Mouse (Mus musculus) forebrain, embryonic 12.5 days (tissue): Measurements from ENCODE around the gene 4930402F06Rik. TPM values are rescaled to one million over a fixed set of nuclear protein-coding genes. Genes with fewer than 3 reads are reported as not detected.

Source experiments
- ATAC-seq: fragments of 200-750 bp; cut with Nextera tagmentation; 2 replicates; pipeline ENCODE4 v1.8.0; 2017; ENCODE audit warnings: moderate TSS enrichment; ENCODE audit not compliant: low FRiP score
- H3K27ac ChIP-seq: fragments of 300-500 bp; sonication (generic); 2 replicates; pipeline ENCODE4 v1.5.1; 2016; ENCODE audit warnings: mild to moderate bottlenecking
- H3K27me3 ChIP-seq: fragments of 300-500 bp; sonication (generic); 2 replicates; pipeline ENCODE4 v1.6.1; 2016; ENCODE audit warnings: mild to moderate bottlenecking
- H3K36me3 ChIP-seq: fragments of 300-500 bp; sonication (generic); replicated peaks from 2 replicates; pipeline ENCODE4 v1.6.1; 2016; ENCODE audit warnings: mild to moderate bottlenecking
- H3K4me1 ChIP-seq: fragments of 300-500 bp; sonication (generic); 2 replicates; pipeline ENCODE4 v1.6.1; 2016
- H3K4me2 ChIP-seq: fragments of 300-500 bp; sonication (generic); 2 replicates; pipeline ENCODE4 v1.6.1; 2016; ENCODE audit warnings: mild to moderate bottlenecking, moderate library complexity
- H3K4me3 ChIP-seq: fragments of 300-500 bp; sonication (generic); replicated peaks from 2 replicates; pipeline ENCODE4 v1.5.1; 2016; ENCODE audit warnings: mild to moderate bottlenecking
- H3K9ac ChIP-seq: fragments of 300-500 bp; sonication (generic); 2 replicates; pipeline ENCODE4 v1.6.1; 2016; ENCODE audit warnings: mild to moderate bottlenecking
- H3K9me3 ChIP-seq: fragments of 300-500 bp; sonication (generic); 2 replicates; pipeline ENCODE4 v1.6.1; 2016
- WGBS: fragments of 180-500 bp; shearing (Covaris S2); methylation state at CpG from one replicate; pipeline ENCODE4 v1.1.7; 2016; 5-methylcytosine and 5-hydroxymethylcytosine counted together
- polyA plus RNA-seq: library from polyadenylated mRNA; unstranded; fragments of >200 nt; fragmentation: Nextera tagmentation; extraction: Ambion mirVana; gene quantifications from 2 replicates; pipeline ENCODE4 v1.2.1, GENCODE M21; 2016

The 4930402F06Rik gene
- polyA plus RNA-seq, 1 experiment from 2014 or later, result not detected

DNA sequence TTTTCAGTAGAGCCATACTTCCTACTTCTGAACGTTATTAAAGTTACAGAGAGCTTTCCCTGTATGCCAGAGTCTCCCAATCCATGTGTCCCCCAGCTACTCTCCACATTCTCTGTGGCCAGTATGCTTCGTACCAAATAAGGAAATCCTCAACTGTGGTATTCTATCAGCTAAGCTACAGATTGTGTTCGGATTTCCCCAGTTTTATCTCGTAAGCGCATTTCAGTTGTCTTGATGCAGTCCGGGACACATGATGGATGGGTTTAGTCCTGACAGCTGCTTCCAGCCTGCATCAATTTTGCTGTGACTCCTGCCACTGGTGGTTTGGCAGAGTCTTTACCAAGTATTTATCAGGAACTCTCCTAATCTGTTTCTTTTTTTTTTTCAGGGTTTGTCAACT lies 19.4 kb downstream of the 4930402F06Rik start:
- Histone ChIP-seq H3K9me3 (no peaks in the 10 kb centered on the region), H3K27me3 (no peaks in the 10 kb centered on the region), H3K9ac (no peak overlapping the region), H3K4me3 (no peak overlapping the region), H3K27ac (no peak overlapping the region), H3K36me3 (no peaks in the 10 kb centered on the region), H3K4me2 (no peak overlapping the region), H3K4me1 (no peaks in the 10 kb centered on the region)
- ATAC-seq, result no peak
- 81% methylated on average over 6 of the region's 6 CpGs for WGBS

DNA sequence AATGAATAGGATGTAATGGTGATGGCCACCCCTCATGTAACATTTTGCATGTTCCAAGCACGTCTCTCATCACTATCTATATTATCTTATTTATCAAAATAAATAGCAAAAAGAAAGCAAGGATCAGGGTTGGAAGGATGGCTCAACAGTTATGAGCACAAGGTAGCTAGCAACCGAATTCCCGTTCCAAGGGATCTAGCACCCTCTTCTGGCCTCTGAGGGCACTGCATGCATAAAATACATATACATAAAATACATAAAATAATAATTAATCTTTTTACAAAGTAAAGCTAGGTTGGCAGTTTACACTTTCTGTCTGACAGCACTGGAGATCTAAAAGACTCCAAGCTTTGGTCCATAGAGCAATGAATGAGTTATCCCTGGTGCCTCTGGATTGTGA lies 24.0 kb downstream of the 4930402F06Rik start:
- H3K4me2 ChIP-seq, result no peak overlapping the region
- H3K9ac ChIP-seq, result no peak overlapping the region
- no peaks in the 10 kb centered on the region for H3K36me3 ChIP-seq
- no peak for ATAC-seq
- no peak overlapping the region for H3K4me3 ChIP-seq
- WGBS, result 12% methylated on average over 3 of the region's 3 CpGs
- no peak overlapping the region for H3K27ac ChIP-seq
- H3K4me1 ChIP-seq, result no peaks in the 10 kb centered on the region
- no peaks in the 10 kb centered on the region for H3K27me3 ChIP-seq
- H3K9me3 ChIP-seq, result no peaks in the 10 kb centered on the region

DNA sequence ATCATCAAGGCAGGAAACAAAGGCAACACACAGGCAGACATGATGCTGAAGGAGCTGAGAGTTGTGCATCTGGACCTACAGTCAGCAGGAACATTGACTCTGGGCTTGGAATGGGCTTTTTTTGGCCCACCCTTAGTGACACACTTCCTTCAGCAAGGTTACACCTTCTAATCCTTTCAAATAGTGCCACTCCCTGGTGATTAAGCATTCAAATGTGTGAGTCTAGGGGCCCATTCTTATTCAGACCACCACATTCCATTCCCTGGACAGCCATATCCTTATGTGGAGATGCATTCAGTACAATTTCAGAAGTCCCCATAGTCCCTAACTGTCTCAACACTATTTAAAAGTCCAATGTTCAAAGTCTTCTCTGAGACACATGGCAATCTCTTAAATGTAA lies 26.3 kb downstream of the 4930402F06Rik start:
- Histone ChIP-seq H3K9ac (no peak overlapping the region), H3K27me3 (no peaks in the 10 kb centered on the region), H3K4me2 (no peak overlapping the region), H3K4me3 (no peak overlapping the region), H3K36me3 (no peaks in the 10 kb centered on the region), H3K4me1 (no peaks in the 10 kb centered on the region), H3K27ac (no peak overlapping the region), H3K9me3 (no peaks in the 10 kb centered on the region)
- ATAC-seq, result no peak

DNA sequence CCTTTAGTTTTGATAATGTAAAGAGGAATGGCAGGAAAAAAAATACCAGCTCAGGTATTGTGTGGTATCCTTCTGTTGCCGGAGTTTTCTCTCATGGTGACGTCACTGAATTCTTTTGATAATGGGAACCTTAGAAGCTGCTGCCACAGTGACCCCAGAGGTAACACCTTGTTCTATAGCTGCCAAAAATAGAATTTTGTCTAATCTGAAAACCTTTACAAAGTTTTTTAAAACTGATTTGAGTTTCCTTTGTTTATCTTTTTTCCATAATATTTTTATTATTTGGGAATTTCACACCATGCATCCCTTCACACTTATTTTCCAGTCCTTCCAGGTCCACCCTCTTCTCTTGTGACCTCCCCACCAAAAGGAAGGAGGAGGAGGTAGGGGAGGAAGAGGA lies 29.3 kb downstream of the 4930402F06Rik start, which contains the start of gene 4930568D16Rik:
4930568D16Rik (minus strand) TSS at position 101 of the 400 bp plus-strand sequence.
- ATAC-seq, result no peak
- Histone ChIP-seq H3K4me2 (no peak within 1 kb of the TSS), H3K27ac (no peak within 1 kb of the TSS), H3K27me3 (no peaks in the 10 kb centered on the region), H3K36me3 (no peaks in the 10 kb centered on the region), H3K9me3 (no peaks in the 10 kb centered on the region), H3K4me1 (no peaks in the 10 kb centered on the region), H3K4me3 (no peak within 1 kb of the TSS), H3K9ac (no peak within 1 kb of the TSS)
- 73% methylated on average over 2 of the region's 2 CpGs for WGBS

DNA sequence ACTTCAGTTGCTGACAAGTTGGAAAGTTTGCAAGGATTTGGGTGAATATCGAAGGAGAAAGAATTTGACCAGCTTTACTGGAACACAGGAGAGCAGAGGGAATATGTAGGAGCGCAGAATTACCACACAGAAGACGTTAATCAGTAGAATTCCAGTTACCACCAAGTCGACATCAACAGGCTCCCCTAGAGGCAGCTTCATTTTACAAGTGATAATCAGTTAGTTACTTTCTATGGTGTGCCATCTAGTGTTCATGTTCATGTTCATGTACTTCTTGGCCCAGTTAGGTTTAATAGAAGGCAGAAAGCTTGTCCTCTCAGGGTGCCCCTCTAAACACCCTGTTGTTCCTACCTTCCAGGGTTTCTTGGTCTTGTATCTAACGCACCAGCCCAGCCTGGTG lies 47.8 kb downstream of the 4930402F06Rik start:
- no peaks in the 10 kb centered on the region for H3K27me3 ChIP-seq
- H3K36me3 ChIP-seq, result no peaks in the 10 kb centered on the region
- H3K9me3 ChIP-seq, result no peaks in the 10 kb centered on the region
- no peak overlapping the region for H3K4me3 ChIP-seq
- no peak for ATAC-seq
- H3K9ac ChIP-seq, result no peak overlapping the region
- 63% methylated on average over 5 of the region's 5 CpGs for WGBS
- H3K4me2 ChIP-seq, result no peak overlapping the region
- no peak overlapping the region for H3K27ac ChIP-seq
- H3K4me1 ChIP-seq, result no peaks in the 10 kb centered on the region

DNA sequence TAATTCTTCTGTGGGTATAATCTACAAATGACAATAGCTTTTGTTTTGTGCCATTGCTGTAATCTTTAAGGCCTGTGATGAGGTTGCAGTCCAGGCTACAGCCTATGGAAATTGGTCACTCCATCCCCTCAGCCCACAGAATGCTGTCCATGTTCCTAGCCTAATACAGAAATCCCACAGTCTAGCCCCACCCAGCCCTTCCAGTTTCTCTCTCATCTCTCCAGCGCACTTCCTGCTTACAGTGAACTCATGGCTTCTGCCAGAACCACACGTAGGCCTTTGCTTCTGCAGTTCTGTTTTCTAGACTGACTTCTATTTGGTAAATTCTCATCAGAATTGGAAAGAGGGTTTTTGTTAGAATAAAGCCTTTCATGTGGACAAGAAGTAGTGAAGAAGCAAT lies 51.0 kb downstream of the 4930402F06Rik start:
- 76% methylated on average over 2 of the region's 2 CpGs for WGBS
- Histone ChIP-seq H3K4me1 (no peaks in the 10 kb centered on the region), H3K4me2 (no peak overlapping the region), H3K9me3 (no peaks in the 10 kb centered on the region), H3K27ac (no peak overlapping the region), H3K9ac (no peak overlapping the region), H3K4me3 (no peak overlapping the region), H3K36me3 (no peaks in the 10 kb centered on the region), H3K27me3 (no peaks in the 10 kb centered on the region)
- ATAC-seq, result no peak

DNA sequence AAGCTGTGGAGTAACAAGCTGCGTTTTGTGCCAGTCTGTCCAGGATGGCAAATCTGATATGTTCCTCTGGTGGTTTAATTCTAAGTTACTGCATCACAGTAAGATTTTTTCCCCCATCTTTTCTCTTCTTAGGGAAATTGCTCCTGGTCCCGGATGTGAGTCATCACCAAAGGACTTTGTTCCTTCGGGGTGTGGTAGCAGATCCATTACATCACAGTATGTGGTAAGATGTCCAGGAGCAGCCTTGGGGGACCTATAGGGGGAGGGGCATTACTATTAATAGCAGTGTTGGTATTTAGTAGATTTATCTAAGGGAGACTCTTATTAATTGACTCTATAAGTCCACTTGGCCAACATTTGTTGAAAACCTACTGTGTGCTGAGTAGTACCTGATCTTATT lies 54.4 kb downstream of the 4930402F06Rik start:
- Histone ChIP-seq H3K27ac (no peak overlapping the region), H3K9me3 (no peaks in the 10 kb centered on the region), H3K4me1 (no peaks in the 10 kb centered on the region), H3K27me3 (no peaks in the 10 kb centered on the region), H3K4me3 (no peak overlapping the region), H3K36me3 (no peaks in the 10 kb centered on the region), H3K9ac (no peak overlapping the region), H3K4me2 (no peak overlapping the region)
- WGBS, result 87% methylated on average over 3 of the region's 3 CpGs
- ATAC-seq, result no peak

DNA sequence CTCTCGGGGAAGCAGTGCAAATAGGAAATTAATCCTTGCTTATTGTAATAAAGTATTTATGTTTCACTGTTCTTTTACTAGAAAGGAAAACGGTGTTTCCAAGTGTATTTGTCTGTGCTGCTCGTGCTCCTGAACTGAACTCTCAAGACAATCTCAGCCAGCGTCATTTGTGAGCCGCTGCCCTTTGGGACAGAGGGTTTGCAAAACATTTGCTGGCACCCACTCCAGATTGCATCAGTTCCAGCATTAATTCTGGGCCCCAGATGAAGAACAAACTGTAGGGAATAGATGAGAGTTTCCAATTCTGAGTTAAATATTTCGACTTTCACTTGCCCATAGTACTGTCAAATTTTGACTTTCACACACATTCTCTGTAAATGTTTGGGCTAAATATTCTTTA lies 58.3 kb downstream of the 4930402F06Rik start:
- Histone ChIP-seq H3K9me3 (no peaks in the 10 kb centered on the region), H3K9ac (no peak overlapping the region), H3K27me3 (no peaks in the 10 kb centered on the region), H3K4me3 (no peak overlapping the region), H3K4me1 (peaks cover 18% of the 10 kb centered on the region), H3K27ac (no peak overlapping the region), H3K36me3 (no peaks in the 10 kb centered on the region), H3K4me2 (no peak overlapping the region)
- WGBS, result 90% methylated on average over 6 of the region's 6 CpGs
- ATAC-seq, result no peak

DNA sequence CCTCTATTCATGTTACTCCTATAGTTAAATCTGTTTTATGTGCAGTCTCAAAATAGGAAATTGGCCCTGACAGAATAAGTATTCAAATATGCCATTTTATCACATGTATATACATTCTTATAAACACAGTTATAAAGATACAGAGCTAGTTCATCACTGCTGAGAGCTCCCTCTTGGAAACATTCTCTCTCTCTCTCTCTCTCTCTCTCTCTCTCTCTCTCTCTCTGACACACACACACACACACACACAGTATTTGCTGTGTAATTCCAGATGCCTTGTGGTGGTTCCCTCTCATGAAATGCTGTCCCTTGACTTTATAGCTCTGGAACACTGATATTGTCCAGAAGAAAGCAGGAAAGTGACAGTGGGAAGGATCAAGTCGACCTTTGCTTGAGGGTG lies 58.9 kb downstream of the 4930402F06Rik start:
- Histone ChIP-seq H3K27ac (no peak overlapping the region), H3K27me3 (no peaks in the 10 kb centered on the region), H3K9me3 (no peaks in the 10 kb centered on the region), H3K4me2 (no peak overlapping the region), H3K9ac (no peak overlapping the region), H3K4me3 (no peak overlapping the region), H3K4me1 (peaks cover 18% of the 10 kb centered on the region), H3K36me3 (no peaks in the 10 kb centered on the region)
- ATAC-seq, result no peak
- 80% methylated on average over 1 of the region's 1 CpGs for WGBS

DNA sequence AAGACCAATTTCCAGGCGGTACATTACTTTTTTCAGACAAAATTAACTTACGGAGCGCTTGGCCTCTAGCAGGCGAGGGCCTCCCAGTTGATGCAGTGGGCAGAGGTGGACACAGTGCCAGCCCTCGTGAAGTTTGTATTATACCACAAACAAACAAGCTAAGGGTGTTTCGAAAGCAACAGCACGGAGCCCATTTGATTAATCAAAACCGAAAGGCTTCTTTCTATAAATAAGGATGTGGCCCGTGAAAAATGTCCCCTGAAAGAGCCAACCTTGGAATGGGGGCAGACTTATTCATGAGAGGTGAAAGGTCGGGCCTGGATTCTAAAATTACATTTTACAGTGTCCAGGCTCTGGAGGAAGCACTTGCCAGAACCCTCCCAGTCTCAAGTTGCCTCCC lies 59.6 kb downstream of the 4930402F06Rik start:
- H3K4me2 ChIP-seq, result peak overlapping the region; percentile 78
- 44% methylated on average over 10 of the region's 10 CpGs for WGBS
- ATAC-seq, result no peak
- no peaks in the 10 kb centered on the region for H3K9me3 ChIP-seq
- no peaks in the 10 kb centered on the region for H3K27me3 ChIP-seq
- peak overlapping the region; percentile 76 for H3K9ac ChIP-seq
- peak overlapping the region; percentile 56 for H3K27ac ChIP-seq
- peak overlapping the region; percentile 69 for H3K4me3 ChIP-seq
- peaks cover 18% of the 10 kb centered on the region for H3K4me1 ChIP-seq
- no peaks in the 10 kb centered on the region for H3K36me3 ChIP-seq

DNA sequence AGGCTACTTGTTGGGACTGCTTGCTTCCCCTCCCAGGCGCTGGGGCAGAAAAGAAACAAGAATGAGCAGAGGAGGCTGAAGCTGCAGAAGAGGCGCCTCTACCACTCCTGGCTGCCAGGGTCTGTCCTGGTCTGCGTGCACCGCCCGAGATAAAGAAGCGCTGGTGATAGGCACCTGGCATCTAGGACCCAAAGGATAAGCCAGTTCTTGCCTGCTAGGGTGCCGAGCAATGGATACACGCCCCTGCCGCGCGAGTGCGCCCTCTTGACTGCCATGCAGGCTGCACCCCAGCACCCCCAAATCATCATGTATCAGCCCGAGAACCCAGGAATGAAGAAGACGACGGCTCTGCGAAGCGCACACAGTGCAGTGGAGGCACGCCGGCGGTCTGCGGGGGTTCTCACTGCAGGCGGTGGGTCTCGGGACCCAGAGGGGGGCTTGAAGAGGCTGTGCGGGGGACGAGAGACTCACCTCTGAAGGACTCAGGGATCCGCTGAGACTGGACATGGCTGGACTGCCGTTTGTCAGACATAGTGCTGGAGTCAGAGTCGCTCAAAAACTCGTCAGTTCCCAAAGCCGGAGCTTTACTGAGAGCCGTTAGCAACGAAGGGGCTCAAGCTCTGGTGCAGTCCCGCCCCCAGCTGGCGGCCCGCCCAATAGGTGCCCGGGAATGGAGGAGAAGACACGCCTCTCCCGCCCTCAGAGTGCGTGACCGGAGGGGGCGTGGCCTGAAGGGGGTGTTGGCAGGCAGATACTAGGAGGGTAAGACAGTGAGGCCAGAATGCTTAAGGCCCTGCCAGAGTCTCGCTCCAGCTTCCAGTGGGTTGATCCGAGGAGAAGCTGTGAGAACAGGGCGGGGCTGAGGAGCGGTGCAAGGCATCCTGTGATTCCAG lies 60.3 kb downstream of the 4930402F06Rik start, which contains the start of gene Stom:
Stom (minus strand) TSS at position 589 of the 893 bp plus-strand sequence.
- WGBS, result under 1% methylated on average over 45 of the region's 45 CpGs
- Histone ChIP-seq H3K27ac (peak within 1 kb of the TSS; percentile 73), H3K4me2 (peak within 1 kb of the TSS; percentile 78), H3K4me1 (peaks cover 18% of the 10 kb centered on the region), H3K36me3 (no peaks in the 10 kb centered on the region), H3K9ac (peak within 1 kb of the TSS; percentile 76), H3K9me3 (no peaks in the 10 kb centered on the region), H3K27me3 (no peaks in the 10 kb centered on the region), H3K4me3 (peak within 1 kb of the TSS; percentile 69)
- peak; percentile 100 for ATAC-seq

DNA sequence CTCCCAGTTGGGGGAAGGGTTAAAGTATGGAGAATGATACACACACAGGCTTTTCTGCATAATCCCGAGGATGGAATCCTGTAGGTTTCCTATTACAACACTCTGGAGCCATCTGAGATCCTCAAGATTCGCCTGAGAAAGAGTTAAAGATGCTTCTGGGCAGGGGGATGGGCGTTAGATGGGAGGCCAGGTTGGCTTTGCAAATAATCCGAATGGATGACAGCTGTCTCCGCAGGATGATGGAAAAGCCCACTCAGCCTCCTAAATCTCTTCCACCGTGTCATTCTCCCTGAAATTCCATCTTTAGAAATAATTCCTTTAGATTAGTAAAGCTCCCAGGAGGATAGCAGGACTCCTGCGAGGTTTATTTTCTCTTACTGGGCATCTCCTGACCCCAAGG lies 61.4 kb downstream of the 4930402F06Rik start:
- no peak overlapping the region for H3K9ac ChIP-seq

DNA sequence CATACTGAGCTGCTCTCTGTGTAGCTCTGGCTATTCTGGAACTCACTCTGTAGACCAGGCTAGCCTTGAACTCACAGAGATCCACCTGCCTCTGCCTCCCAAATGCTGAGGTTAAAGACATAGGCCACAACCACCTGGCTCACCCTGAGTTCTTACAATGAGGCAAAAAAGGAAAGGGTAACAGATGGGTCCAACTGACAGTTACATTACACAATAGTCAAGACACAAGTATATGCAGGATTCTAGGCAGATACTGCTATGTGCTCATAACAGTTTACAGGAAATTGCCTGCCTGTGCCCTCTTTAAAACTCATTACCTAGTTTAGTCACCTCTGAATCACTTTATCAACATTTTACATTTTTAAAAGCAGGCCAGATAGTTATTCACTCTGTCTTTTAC lies 63.3 kb downstream of the 4930402F06Rik start:
- no peaks in the 10 kb centered on the region for H3K36me3 ChIP-seq
- peaks cover 18% of the 10 kb centered on the region for H3K4me1 ChIP-seq
- no peak overlapping the region for H3K4me2 ChIP-seq
- H3K9me3 ChIP-seq, result no peaks in the 10 kb centered on the region
- no peaks in the 10 kb centered on the region for H3K27me3 ChIP-seq
- no peak for ATAC-seq
- no peak overlapping the region for H3K4me3 ChIP-seq
- H3K9ac ChIP-seq, result no peak overlapping the region
- H3K27ac ChIP-seq, result no peak overlapping the region

More for the DNA sequence above, 61.4 kb downstream of the 4930402F06Rik start:
- Histone ChIP-seq H3K4me3 (peak overlapping the region; percentile 69; the same call in 1 of the 2 replicates), H3K27ac (no peak overlapping the region), H3K4me2 (peak overlapping the region; percentile 78), H3K27me3 (no peaks in the 10 kb centered on the region), H3K36me3 (no peaks in the 10 kb centered on the region), H3K4me1 (peaks cover 18% of the 10 kb centered on the region), H3K9me3 (no peaks in the 10 kb centered on the region)
- no peak for ATAC-seq
- WGBS, result 5% methylated on average over 7 of the region's 7 CpGs
